27 mouse cellular contexts compared by ENCODE assay signal in genomic region chr10:123094504-123094903, GRCm38 (mm10). TPM values are rescaled to one million over a fixed set of nuclear protein-coding genes. Genes with fewer than 3 reads are reported as not detected.
DNase-seq lines count a peak whose midpoint lies in the region; ATAC-seq and TF ChIP-seq lines count a peak whose summit lies in the region.
"Had no signal": no experiment of that assay in that cellular context is flagged by ENCODE, and none has a peak within 500 bp of the region (broad histone marks: within the 10 kb centered on the region; RNA-seq: fewer than 3 reads in every experiment).

No protein-coding gene starts in this region.

- WGBS in lung, postnatal 0 days = 82% methylated on average over 7 of the region's 7 CpGs

- DNase-seq in heart, adult 11 months = peak; percentile 48
- DNase-seq in heart, adult 18-20 months = no peak
- DNase-seq in left cerebral cortex, postnatal 4 days = peak; percentile 22
- DNase-seq in left cerebral cortex, adult 2 months (ENCODE audit: extremely low spot score in 1 of 2, low spot score in 2 of 2) = no peak
- peak; percentile 26 for DNase-seq in NIH3T3 (ENCODE audit: low read depth)
- peak; percentile 18 to 55 for DNase-seq in kidney, postnatal 25 days
- no peak for DNase-seq in gastrocnemius, postnatal 14 days
- no peak for DNase-seq in lung, postnatal 0 days (ENCODE audit: low spot score)
- DNase-seq: B cell, adult 2 months; cerebellum, adult 8-10 months; embryo, embryonic 11 days; gastrocnemius, postnatal 36 days; heart, postnatal 14 days; liver, postnatal 0 days; lung, postnatal 4 days had no signal

- no peak overlapping the region for H3K4me3 ChIP-seq in left cerebral cortex, adult 2 months
- H3K4me3 ChIP-seq in lung, postnatal 0 days (ENCODE audit: low read depth, low read length) = no peak overlapping the region
- H3K4me3 ChIP-seq: embryonic facial prominence, embryonic 12.5 days; hindbrain, embryonic 10.5 days; hindbrain, embryonic 15.5 days; limb, embryonic 12.5 days; liver, embryonic 12.5 days; megakaryocyte, embryonic 14.5 days; midbrain, embryonic 12.5 days; myocyte; neural tube, embryonic 12.5 days had no signal

- H3K9me3 ChIP-seq in lung, postnatal 0 days (ENCODE audit: low read length) = no peaks in the 10 kb centered on the region
- H3K9me3 ChIP-seq: embryonic facial prominence, embryonic 12.5 days; hindbrain, embryonic 10.5 days; hindbrain, embryonic 15.5 days; limb, embryonic 12.5 days; liver, embryonic 12.5 days; megakaryocyte, embryonic 14.5 days; midbrain, embryonic 12.5 days; neural tube, embryonic 12.5 days had no signal

- no peaks in the 10 kb centered on the region for H3K36me3 ChIP-seq in lung, postnatal 0 days (ENCODE audit: insufficient read depth, low read length)
- H3K36me3 ChIP-seq: embryonic facial prominence, embryonic 12.5 days; hindbrain, embryonic 10.5 days; hindbrain, embryonic 15.5 days; limb, embryonic 12.5 days; liver, embryonic 12.5 days; midbrain, embryonic 12.5 days; neural tube, embryonic 12.5 days had no signal

- TF ChIP-seq CTCF in left cerebral cortex, adult 2 months (IDR thresholded peaks at IDR 0.05) = no peak
- TF ChIP-seq CTCF in lung, postnatal 0 days (IDR thresholded peaks at IDR 0.05) = no peak

- intact Hi-C loops in left cerebral cortex, postnatal 4 days (cut with DNase I) = loop anchor here (10.0 kb wide), 1 partner anchor 290 kb away; no protein-coding TSS in a partner anchor
- intact Hi-C loops in left cerebral cortex, adult 2 months (cut with DNase I) = loop anchor here (5.0 kb wide), 2 partner anchors 37 to 287 kb away; no protein-coding TSS in a partner anchor
- intact Hi-C loops in gastrocnemius, postnatal 14 days (cut with DNase I; ENCODE audit: low total_unique reads) = loop anchor here (10.0 kb wide), 2 partner anchors 70 to 290 kb away; no protein-coding TSS in a partner anchor

- H3K4me2 ChIP-seq in lung, postnatal 0 days (replicated peaks; ENCODE audit: low read depth, low read length) = no peak overlapping the region
- H3K4me2 ChIP-seq: embryonic facial prominence, embryonic 12.5 days; hindbrain, embryonic 15.5 days; limb, embryonic 12.5 days; liver, embryonic 12.5 days; midbrain, embryonic 12.5 days; neural tube, embryonic 12.5 days had no signal

- no peak for TF ChIP-seq EP300 in lung, postnatal 0 days (IDR thresholded peaks at IDR 0.05)

- no peaks in the 10 kb centered on the region for H3K27me3 ChIP-seq in lung, postnatal 0 days (replicated peaks; ENCODE audit: insufficient read depth, low read length)
- H3K27me3 ChIP-seq: embryonic facial prominence, embryonic 12.5 days; hindbrain, embryonic 15.5 days; limb, embryonic 12.5 days; midbrain, embryonic 12.5 days; neural tube, embryonic 12.5 days had no signal

- no peak overlapping the region for H3K27ac ChIP-seq in left cerebral cortex, adult 2 months
- H3K27ac ChIP-seq in lung, postnatal 0 days (ENCODE audit: low read length) = no peak overlapping the region
- H3K27ac ChIP-seq: embryonic facial prominence, embryonic 12.5 days; hindbrain, embryonic 10.5 days; hindbrain, embryonic 15.5 days; kidney, postnatal 0 days; limb, embryonic 12.5 days; liver, embryonic 12.5 days; midbrain, embryonic 12.5 days; neural tube, embryonic 12.5 days had no signal

- no peak for ATAC-seq in lung, postnatal 0 days
- ATAC-seq: forebrain, embryonic 14.5 days; inflammation-experienced regulatory T-cells, adult 6 months; liver, embryonic 12.5 days; liver, postnatal 0 days had no signal

- no peaks in the 10 kb centered on the region for H3K4me1 ChIP-seq in lung, postnatal 0 days (ENCODE audit: insufficient read depth, low read depth, low read length)
- H3K4me1 ChIP-seq: embryonic facial prominence, embryonic 12.5 days; hindbrain, embryonic 10.5 days; hindbrain, embryonic 15.5 days; limb, embryonic 12.5 days; liver, embryonic 12.5 days; midbrain, embryonic 12.5 days; neural tube, embryonic 12.5 days had no signal

- H3K9ac ChIP-seq in lung, postnatal 0 days (replicated peaks; ENCODE audit: low read depth) = no peak overlapping the region
- H3K9ac ChIP-seq: embryonic facial prominence, embryonic 12.5 days; hindbrain, embryonic 15.5 days; limb, embryonic 12.5 days; liver, embryonic 12.5 days; liver, postnatal 0 days; midbrain, embryonic 12.5 days; neural tube, embryonic 12.5 days had no signal

RNA-seq across cellular contexts. Expression of gene Mon2, which starts 18.2 kb away (rescaled TPM):
- 10 to 100 TPM; 36.4 to 41.7 TPM for total RNA-seq in heart, adult 18-20 months (2021)
- 10 to 100 TPM; 77.4 to 79.9 TPM for total RNA-seq in left cerebral cortex, postnatal 4 days (2021)
- total RNA-seq in left cerebral cortex, adult 2 months (2021) = 100 to 1,000 TPM in 1 of 2 experiments, 10 to 100 TPM in 1; 98.6 to 104 TPM
- 10 to 100 TPM; 35.8 to 42.6 TPM for total RNA-seq in gastrocnemius, postnatal 14 days (2021)
- polyA plus RNA-seq in lung, postnatal 0 days (2015; fragmentation: Nextera tagmentation; extraction: Ambion mirVana) = 26.4 and 27.2 TPM in 2 replicates

Comparison
In these comparisons a context has a peak if more than half of its experiments do, and no peak if none do; other contexts are left out.
1. DNase-seq: peak in heart, adult 11 months (single experiment), left cerebral cortex, postnatal 4 days (single experiment), NIH3T3 (single experiment) and kidney, postnatal 25 days (2 of 2); none in heart, adult 18-20 months (0 of 2), left cerebral cortex, adult 2 months (0 of 2), gastrocnemius, postnatal 14 days (single experiment) and lung, postnatal 0 days (single experiment).